Mouse (Mus musculus): ENCODE measurements around the gene Stoml3. TPM values are rescaled to one million over a fixed set of nuclear protein-coding genes. Genes with fewer than 3 reads are reported as not detected.

Gene Stoml3
- not detected in 2 replicates for total RNA-seq (2023)

GRCm38 (mm10) chr3:53488353-53488752, at the start of gene Stoml3:
Stoml3 (plus strand) TSS chr3:53488653.

GRCm38 (mm10) chr3:53463046-53463764, 25.2 kb upstream of the Stoml3 start, which contains the start of the genes Nhlrc3 and Proser1:
Nhlrc3 (minus strand) TSS chr3:53463332.
Proser1 (plus strand) TSS chr3:53463666.

Other genes with a start within 250 kb of the Stoml3 start
- gene Nhlrc3, start 25.3 kb upstream of the Stoml3 start, total RNA-seq (2023) = 13.4 and 14.7 TPM in 2 replicates
- 27.5 and 39.6 TPM in 2 replicates for gene Proser1, start 25.0 kb upstream of the Stoml3 start, total RNA-seq (2023)
- gene Frem2, start 168.7 kb downstream of the Stoml3 start, total RNA-seq (2023) = not detected in 2 replicates